Mouse (Mus musculus): ENCODE measurements around the gene Wdr83. TPM values are rescaled to one million over a fixed set of nuclear protein-coding genes. Genes with fewer than 3 reads are reported as not detected.

Gene Wdr83
- polyA plus RNA-seq, 1 experiment from 2014 or later: 22.3 TPM

DNA sequence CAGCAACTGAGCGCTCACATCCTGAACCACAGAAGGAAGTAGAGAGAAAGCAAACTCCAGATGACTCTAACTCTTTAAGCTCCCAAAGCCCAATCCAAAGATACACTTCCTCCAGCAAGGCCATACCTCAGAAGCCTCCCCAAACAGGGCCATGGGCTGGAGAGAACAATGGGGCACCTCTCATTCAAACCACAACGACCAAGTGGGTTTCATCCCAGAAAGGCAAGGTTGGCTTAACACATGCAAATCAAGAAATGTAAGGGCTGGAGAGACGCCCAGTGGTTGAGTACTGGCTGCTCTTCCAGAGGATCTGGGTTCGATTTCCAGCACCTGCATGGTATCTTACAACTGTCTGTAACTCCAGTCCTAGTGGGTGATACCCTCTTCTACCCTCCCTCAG, 34.4 kb upstream of the Wdr83 start:
- no peaks in the 10 kb centered on the region for H3K4me1 ChIP-seq (replicated peaks; ENCODE audit: control insufficient read depth, insufficient read depth)
- no peak overlapping the region for H3K9ac ChIP-seq (ENCODE audit: low read length)
- H3K4me3 ChIP-seq (ENCODE audit: low read depth, low read length): no peak overlapping the region
- H3K27me3 ChIP-seq (ENCODE audit: control insufficient read depth, insufficient read depth, low read length): no peaks in the 10 kb centered on the region
- H3K9me3 ChIP-seq (ENCODE audit: control insufficient read depth, low read length): 0 out of 2 replicates have a peak, but pooled peaks cover 2% of the 10 kb centered on the region
- no peak overlapping the region for H3K27ac ChIP-seq (replicated peaks)
- no peak overlapping the region for H3K4me2 ChIP-seq (replicated peaks; ENCODE audit: low read depth)
- DNase-seq (ENCODE audit: low spot score) (no peak), ATAC-seq (ENCODE audit: low FRiP score, low TSS enrichment) (no peak)
- TF ChIP-seq CTCF (IDR thresholded peaks at IDR 0.05; ENCODE audit: low read depth): no peak
- no peak for TF ChIP-seq EP300 (optimal IDR thresholded peaks at IDR 0.05)
- WGBS: 82% methylated on average over 4 of the region's 4 CpGs
- H3K36me3 ChIP-seq (ENCODE audit: control insufficient read depth, insufficient read depth, low read length): peaks cover 5% of the 10 kb centered on the region

- no peaks in the 10 kb centered on the region for H3K27me3 ChIP-seq (ENCODE audit: control insufficient read depth, insufficient read depth, low read length)
- DNase-seq (ENCODE audit: low spot score) (no peak), ATAC-seq (ENCODE audit: low FRiP score, low TSS enrichment) (no peak)
- no peak overlapping the region for H3K9ac ChIP-seq (ENCODE audit: low read length)
- H3K9me3 ChIP-seq (ENCODE audit: control insufficient read depth, low read length): 0 out of 2 replicates have a peak, but pooled peaks cover 3% of the 10 kb centered on the region
- WGBS: 94% methylated on average over 10 of the region's 10 CpGs
- H3K27ac ChIP-seq (replicated peaks): no peak overlapping the region
- no peak for TF ChIP-seq EP300 (optimal IDR thresholded peaks at IDR 0.05)
- H3K4me2 ChIP-seq (replicated peaks; ENCODE audit: low read depth): no peak overlapping the region
- H3K4me1 ChIP-seq (replicated peaks; ENCODE audit: control insufficient read depth, insufficient read depth): no peaks in the 10 kb centered on the region
- H3K4me3 ChIP-seq (ENCODE audit: low read depth, low read length): no peak overlapping the region
- H3K36me3 ChIP-seq (ENCODE audit: control insufficient read depth, insufficient read depth, low read length): peaks cover 15% of the 10 kb centered on the region
Measured at GRCm38 (mm10) chr8:85113241-85113640, 32.1 kb upstream of the Wdr83 start.

- no peak overlapping the region for H3K4me3 ChIP-seq (ENCODE audit: low read depth, low read length)
- TF ChIP-seq CTCF (IDR thresholded peaks at IDR 0.05; ENCODE audit: low read depth) (no peak), EP300 (optimal IDR thresholded peaks at IDR 0.05) (no peak)
- no peak for DNase-seq (ENCODE audit: low spot score)
Measured at GRCm38 (mm10) chr8:85100076-85100665, 19.1 kb upstream of the Wdr83 start.

GRCm38 (mm10) chr8:85096850-85097249, 15.7 kb upstream of the Wdr83 start:
- Histone ChIP-seq H3K27me3 (ENCODE audit: control insufficient read depth, insufficient read depth, low read length) (no peaks in the 10 kb centered on the region), H3K9ac (ENCODE audit: low read length) (no peak overlapping the region), H3K4me3 (ENCODE audit: low read depth, low read length) (no peak overlapping the region), H3K36me3 (ENCODE audit: control insufficient read depth, insufficient read depth, low read length) (peaks cover 6% of the 10 kb centered on the region), H3K4me1 (replicated peaks; ENCODE audit: control insufficient read depth, insufficient read depth) (no peaks in the 10 kb centered on the region), H3K4me2 (replicated peaks; ENCODE audit: low read depth) (no peak overlapping the region), H3K9me3 (ENCODE audit: control insufficient read depth, low read length) (no peaks in the 10 kb centered on the region), H3K27ac (replicated peaks) (no peak overlapping the region)
- 81% methylated on average over 4 of the region's 4 CpGs for WGBS
- TF ChIP-seq EP300 (optimal IDR thresholded peaks at IDR 0.05) (no peak), CTCF (IDR thresholded peaks at IDR 0.05; ENCODE audit: low read depth) (no peak)
- no peak for DNase-seq (ENCODE audit: low spot score)
- no peak for ATAC-seq (ENCODE audit: low FRiP score, low TSS enrichment)

More at GRCm38 (mm10) chr8:85100076-85100665, 19.1 kb upstream of the Wdr83 start:
- Histone ChIP-seq H3K4me2 (replicated peaks; ENCODE audit: low read depth) (no peak overlapping the region), H3K9ac (ENCODE audit: low read length) (no peak overlapping the region), H3K27ac (replicated peaks) (no peak overlapping the region), H3K27me3 (ENCODE audit: control insufficient read depth, insufficient read depth, low read length) (no peaks in the 10 kb centered on the region), H3K36me3 (ENCODE audit: control insufficient read depth, insufficient read depth, low read length) (peaks cover 4% of the 10 kb centered on the region; the same call in 1 of the 2 replicates), H3K9me3 (ENCODE audit: control insufficient read depth, low read length) (no peaks in the 10 kb centered on the region), H3K4me1 (replicated peaks; ENCODE audit: control insufficient read depth, insufficient read depth) (no peaks in the 10 kb centered on the region)
- no peak for ATAC-seq (ENCODE audit: low FRiP score, low TSS enrichment)
- 87% methylated on average over 4 of the region's 4 CpGs for WGBS

- no peak for DNase-seq (ENCODE audit: low spot score)
- Histone ChIP-seq H3K36me3 (ENCODE audit: control insufficient read depth, insufficient read depth, low read length) (peaks cover 8% of the 10 kb centered on the region), H3K4me1 (replicated peaks; ENCODE audit: control insufficient read depth, insufficient read depth) (no peaks in the 10 kb centered on the region), H3K27me3 (ENCODE audit: control insufficient read depth, insufficient read depth, low read length) (no peaks in the 10 kb centered on the region), H3K4me2 (replicated peaks; ENCODE audit: low read depth) (no peak overlapping the region), H3K4me3 (ENCODE audit: low read depth, low read length) (no peak overlapping the region), H3K9me3 (ENCODE audit: control insufficient read depth, low read length) (no peaks in the 10 kb centered on the region), H3K9ac (ENCODE audit: low read length) (no peak overlapping the region), H3K27ac (replicated peaks) (no peak overlapping the region)
- WGBS: 91% methylated on average over 16 of the region's 16 CpGs
- ATAC-seq (ENCODE audit: low FRiP score, low TSS enrichment): no peak
- no peak for TF ChIP-seq EP300 (optimal IDR thresholded peaks at IDR 0.05)
- TF ChIP-seq CTCF (IDR thresholded peaks at IDR 0.05; ENCODE audit: low read depth): no peak
Measured at GRCm38 (mm10) chr8:85096196-85096595, 15.1 kb upstream of the Wdr83 start.

GRCm38 (mm10) chr8:85095566-85095965, 14.5 kb upstream of the Wdr83 start:
- H3K36me3 ChIP-seq (ENCODE audit: control insufficient read depth, insufficient read depth, low read length): peaks cover 8% of the 10 kb centered on the region
- no peak for TF ChIP-seq EP300 (optimal IDR thresholded peaks at IDR 0.05)
- TF ChIP-seq CTCF (IDR thresholded peaks at IDR 0.05; ENCODE audit: low read depth): no peak
- 88% methylated on average over 7 of the region's 7 CpGs for WGBS

More at GRCm38 (mm10) chr8:85095566-85095965, 14.5 kb upstream of the Wdr83 start:
- ATAC-seq (ENCODE audit: low FRiP score, low TSS enrichment): no peak
- Histone ChIP-seq H3K4me3 (ENCODE audit: low read depth, low read length) (no peak overlapping the region), H3K9me3 (ENCODE audit: control insufficient read depth, low read length) (no peaks in the 10 kb centered on the region), H3K4me2 (replicated peaks; ENCODE audit: low read depth) (no peak overlapping the region), H3K9ac (ENCODE audit: low read length) (no peak overlapping the region), H3K4me1 (replicated peaks; ENCODE audit: control insufficient read depth, insufficient read depth) (no peaks in the 10 kb centered on the region), H3K27ac (replicated peaks) (no peak overlapping the region), H3K27me3 (ENCODE audit: control insufficient read depth, insufficient read depth, low read length) (no peaks in the 10 kb centered on the region)
- no peak for DNase-seq (ENCODE audit: low spot score)
